Mouse (Mus musculus): ENCODE measurements around the gene Arrb2.
"Not testable (repeated sequence)": the region's sequence is repeated elsewhere in the genome, so short reads cannot be mapped to it uniquely, and the experiment has no call there.

Arrb2 gene

GRCm38 (mm10) chr11:70444667-70445066 lies 12.2 kb downstream of the Arrb2 start:
- no peak for DNase-seq (ENCODE audit: low read depth, low spot score)

GRCm38 (mm10) chr11:70446756-70447155 lies 14.3 kb downstream of the Arrb2 start:
- no peak for DNase-seq (ENCODE audit: low read depth, low spot score)

- no peak for DNase-seq (ENCODE audit: low read depth, low spot score)
These were observed 14.9 kb downstream of the Arrb2 start for GRCm38 (mm10) chr11:70447373-70447772.

GRCm38 (mm10) chr11:70450926-70451325 lies 18.5 kb downstream of the Arrb2 start:
- no peak for DNase-seq (ENCODE audit: low read depth, low spot score)

GRCm38 (mm10) chr11:70451797-70452498 lies 19.5 kb downstream of the Arrb2 start, which contains the start of gene Med11:
TSS of gene Med11 (plus strand) at chr11:70451919.
- DNase-seq (ENCODE audit: low read depth, low spot score), result peak; percentile 90

GRCm38 (mm10) chr11:70453261-70454044 lies 21.0 kb downstream of the Arrb2 start:
- no peak for DNase-seq (ENCODE audit: low read depth, low spot score)

- no peak for DNase-seq (ENCODE audit: low read depth, low spot score)
These were observed 26.5 kb downstream of the Arrb2 start, which contains the start of gene Zmynd15 for GRCm38 (mm10) chr11:70458688-70459600. TSS of gene Zmynd15 (plus strand) at chr11:70459433.

- DNase-seq (ENCODE audit: low read depth, low spot score), result no peak
These were observed 27.2 kb downstream of the Arrb2 start, which contains the start of gene Cxcl16 for GRCm38 (mm10) chr11:70459601-70460101. TSS of gene Cxcl16 (minus strand) at chr11:70459984.

- DNase-seq (ENCODE audit: low read depth, low spot score), result no peak
These were observed 31.5 kb downstream of the Arrb2 start for GRCm38 (mm10) chr11:70463970-70464369.

GRCm38 (mm10) chr11:70465211-70465610 lies 32.8 kb downstream of the Arrb2 start:
- DNase-seq (ENCODE audit: low read depth, low spot score), result no peak

- no peak for DNase-seq (ENCODE audit: low read depth, low spot score)
These were observed 33.4 kb downstream of the Arrb2 start for GRCm38 (mm10) chr11:70465824-70466223.

GRCm38 (mm10) chr11:70467902-70468619 lies 35.6 kb downstream of the Arrb2 start:
- no peak for DNase-seq (ENCODE audit: low read depth, low spot score)

GRCm38 (mm10) chr11:70469764-70470163 lies 37.3 kb downstream of the Arrb2 start:
- no peak for DNase-seq (ENCODE audit: low read depth, low spot score)

- no peak for DNase-seq (ENCODE audit: low read depth, low spot score)
These were observed 40.3 kb downstream of the Arrb2 start for GRCm38 (mm10) chr11:70472716-70473115.

GRCm38 (mm10) chr11:70473291-70473690 lies 40.9 kb downstream of the Arrb2 start:
- not testable (repeated sequence) for DNase-seq (ENCODE audit: low read depth, low spot score)

GRCm38 (mm10) chr11:70474872-70475534 lies 42.6 kb downstream of the Arrb2 start:
- no peak for DNase-seq (ENCODE audit: low read depth, low spot score)

GRCm38 (mm10) chr11:70485498-70485897 lies 53.1 kb downstream of the Arrb2 start:
- DNase-seq (ENCODE audit: low read depth, low spot score), result no peak

- DNase-seq (ENCODE audit: low read depth, low spot score), result no peak
These were observed 55.4 kb downstream of the Arrb2 start for GRCm38 (mm10) chr11:70487816-70488215.

GRCm38 (mm10) chr11:70489138-70489537 lies 56.7 kb downstream of the Arrb2 start:
- DNase-seq (ENCODE audit: low read depth, low spot score), result no peak

- DNase-seq (ENCODE audit: low read depth, low spot score), result no peak
These were observed 57.2 kb downstream of the Arrb2 start for GRCm38 (mm10) chr11:70489684-70490083.

Measured in c-Kit-negative CD71-positive TER-119-positive erythroid progenitor cells, embryonic 14.5 days (primary cell).